Mouse (Mus musculus): Measurements from ENCODE around the gene Cdc42bpb. TPM values are rescaled to one million over a fixed set of nuclear protein-coding genes. Genes with fewer than 3 reads are reported as not detected.

The Cdc42bpb gene
- total and polyA plus RNA-seq, 2 experiments = 19.5 to 122 TPM

- Histone ChIP-seq H3K9ac (ENCODE audit: low read depth, low read length) (no peak overlapping the region), H3K4me3 (ENCODE audit: insufficient read depth, low read depth, low read length) (no peak overlapping the region), H3K27me3 (ENCODE audit: control insufficient read depth, insufficient read depth, low read length) (no peaks in the 10 kb centered on the region), H3K4me1 (ENCODE audit: control insufficient read depth, insufficient read depth, low read length) (no peaks in the 10 kb centered on the region), H3K79me2 (ENCODE audit: control insufficient read depth, insufficient read depth, low read length) (no peaks in the 10 kb centered on the region), H3K27ac (replicated peaks; ENCODE audit: insufficient read depth, low read depth, low read length) (no peak overlapping the region), H3K36me3 (ENCODE audit: control insufficient read depth, insufficient read depth, low read length) (peaks cover 30% of the 10 kb centered on the region)
- TF ChIP-seq POLR2A (IDR thresholded peaks at IDR 0.05; ENCODE audit: extremely low read depth, insufficient read depth, low read length) (no peak), CTCF (IDR thresholded peaks at IDR 0.05; ENCODE audit: low read depth, low read length) (no peak)
- no peak for DNase-seq (ENCODE audit: extremely low read depth, low read depth, low spot score)
- WGBS = 93% methylated on average over 14 of the region's 14 CpGs
Observed at GRCm38 (mm10) chr12:111302018-111302345, 75.5 kb downstream of the Cdc42bpb start.

DNA sequence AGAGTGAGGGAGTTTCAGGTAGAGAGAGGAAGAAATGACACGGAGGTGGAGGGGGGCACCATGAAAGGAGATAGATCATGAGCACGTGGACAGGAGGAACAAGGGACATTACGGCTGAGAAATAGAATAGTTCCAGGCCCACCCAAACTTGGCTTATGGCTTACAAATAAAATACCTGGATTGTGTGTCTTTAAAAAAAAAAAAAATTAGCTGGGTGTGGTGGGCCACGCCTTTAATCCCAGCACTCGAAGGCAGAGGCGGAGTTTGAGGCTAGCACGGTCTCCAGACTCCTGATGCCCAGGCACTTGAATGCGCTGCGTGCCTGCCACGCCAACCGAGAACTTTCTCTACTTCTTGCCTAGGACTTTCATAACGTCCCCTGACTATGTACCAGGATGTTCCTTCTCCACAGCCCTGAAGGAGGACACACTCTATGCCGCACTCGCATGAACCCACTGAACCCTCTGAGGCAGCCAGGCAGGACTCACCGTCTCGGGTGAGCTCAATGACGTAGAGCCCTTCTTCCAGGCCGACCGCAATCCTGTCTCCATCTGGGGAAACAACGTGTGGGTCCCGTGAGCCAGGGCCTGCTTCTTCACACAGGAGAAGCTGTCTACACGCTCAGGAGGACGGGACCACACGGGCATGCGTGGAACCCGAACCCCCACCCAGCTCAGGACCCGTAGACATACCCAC is 76.0 kb downstream of the Cdc42bpb start:
- Histone ChIP-seq H3K36me3 (ENCODE audit: control insufficient read depth, insufficient read depth, low read length) (peaks cover 33% of the 10 kb centered on the region), H3K27me3 (ENCODE audit: control insufficient read depth, insufficient read depth, low read length) (no peaks in the 10 kb centered on the region)
- WGBS = 96% methylated on average over 27 of the region's 27 CpGs

GRCm38 (mm10) chr12:111293025-111293424 is 84.5 kb downstream of the Cdc42bpb start:
- no peak overlapping the region for H3K27ac ChIP-seq (replicated peaks; ENCODE audit: insufficient read depth, low read depth, low read length)
- 85% methylated on average over 12 of the region's 12 CpGs for WGBS
- DNase-seq (ENCODE audit: extremely low read depth, low read depth, low spot score) = no peak
- TF ChIP-seq POLR2A (IDR thresholded peaks at IDR 0.05; ENCODE audit: extremely low read depth, insufficient read depth, low read length) = no peak
- no peak for TF ChIP-seq CTCF (IDR thresholded peaks at IDR 0.05; ENCODE audit: low read depth, low read length)
- no peaks in the 10 kb centered on the region for H3K27me3 ChIP-seq (ENCODE audit: control insufficient read depth, insufficient read depth, low read length)
- no peak overlapping the region for H3K9ac ChIP-seq (ENCODE audit: low read depth, low read length)
- peaks cover 26% of the 10 kb centered on the region for H3K36me3 ChIP-seq (ENCODE audit: control insufficient read depth, insufficient read depth, low read length)
- no peak overlapping the region for H3K4me3 ChIP-seq (ENCODE audit: insufficient read depth, low read depth, low read length)
- H3K4me1 ChIP-seq (ENCODE audit: control insufficient read depth, insufficient read depth, low read length) = no peaks in the 10 kb centered on the region
- H3K79me2 ChIP-seq (ENCODE audit: control insufficient read depth, insufficient read depth, low read length) = no peaks in the 10 kb centered on the region

More for the DNA sequence above, 76.0 kb downstream of the Cdc42bpb start:
- no peak overlapping the region for H3K4me3 ChIP-seq (ENCODE audit: insufficient read depth, low read depth, low read length)
- TF ChIP-seq POLR2A (IDR thresholded peaks at IDR 0.05; ENCODE audit: extremely low read depth, insufficient read depth, low read length) = no peak
- no peak for TF ChIP-seq CTCF (IDR thresholded peaks at IDR 0.05; ENCODE audit: low read depth, low read length)
- no peak overlapping the region for H3K27ac ChIP-seq (replicated peaks; ENCODE audit: insufficient read depth, low read depth, low read length)
- DNase-seq (ENCODE audit: extremely low read depth, low read depth, low spot score) = no peak
- H3K9ac ChIP-seq (ENCODE audit: low read depth, low read length) = no peak overlapping the region
- H3K79me2 ChIP-seq (ENCODE audit: control insufficient read depth, insufficient read depth, low read length) = no peaks in the 10 kb centered on the region
- no peaks in the 10 kb centered on the region for H3K4me1 ChIP-seq (ENCODE audit: control insufficient read depth, insufficient read depth, low read length)

GRCm38 (mm10) chr12:111284532-111284931 is 93.0 kb downstream of the Cdc42bpb start:
- Histone ChIP-seq H3K4me3 (ENCODE audit: insufficient read depth, low read depth, low read length) (no peak overlapping the region), H3K36me3 (ENCODE audit: control insufficient read depth, insufficient read depth, low read length) (no peaks in the 10 kb centered on the region), H3K9ac (ENCODE audit: low read depth, low read length) (no peak overlapping the region), H3K79me2 (ENCODE audit: control insufficient read depth, insufficient read depth, low read length) (no peaks in the 10 kb centered on the region), H3K4me1 (ENCODE audit: control insufficient read depth, insufficient read depth, low read length) (no peaks in the 10 kb centered on the region), H3K27ac (replicated peaks; ENCODE audit: insufficient read depth, low read depth, low read length) (no peak overlapping the region), H3K27me3 (ENCODE audit: control insufficient read depth, insufficient read depth, low read length) (no peaks in the 10 kb centered on the region)
- WGBS = 34% methylated on average over 10 of the region's 10 CpGs
- no peak for DNase-seq (ENCODE audit: extremely low read depth, low read depth, low spot score)
- no peak for TF ChIP-seq POLR2A (IDR thresholded peaks at IDR 0.05; ENCODE audit: extremely low read depth, insufficient read depth, low read length)
- no peak for TF ChIP-seq CTCF (IDR thresholded peaks at IDR 0.05; ENCODE audit: low read depth, low read length)

GRCm38 (mm10) chr12:111283573-111283972 is 93.9 kb downstream of the Cdc42bpb start:
- Histone ChIP-seq H3K9ac (ENCODE audit: low read depth, low read length) (no peak overlapping the region), H3K36me3 (ENCODE audit: control insufficient read depth, insufficient read depth, low read length) (no peaks in the 10 kb centered on the region), H3K27ac (replicated peaks; ENCODE audit: insufficient read depth, low read depth, low read length) (no peak overlapping the region), H3K79me2 (ENCODE audit: control insufficient read depth, insufficient read depth, low read length) (no peaks in the 10 kb centered on the region), H3K4me1 (ENCODE audit: control insufficient read depth, insufficient read depth, low read length) (no peaks in the 10 kb centered on the region), H3K4me3 (ENCODE audit: insufficient read depth, low read depth, low read length) (no peak overlapping the region), H3K27me3 (ENCODE audit: control insufficient read depth, insufficient read depth, low read length) (no peaks in the 10 kb centered on the region)
- WGBS = 89% methylated on average over 4 of the region's 4 CpGs
- DNase-seq (ENCODE audit: extremely low read depth, low read depth, low spot score) = no peak
- no peak for TF ChIP-seq CTCF (IDR thresholded peaks at IDR 0.05; ENCODE audit: low read depth, low read length)
- no peak for TF ChIP-seq POLR2A (IDR thresholded peaks at IDR 0.05; ENCODE audit: extremely low read depth, insufficient read depth, low read length)

DNA sequence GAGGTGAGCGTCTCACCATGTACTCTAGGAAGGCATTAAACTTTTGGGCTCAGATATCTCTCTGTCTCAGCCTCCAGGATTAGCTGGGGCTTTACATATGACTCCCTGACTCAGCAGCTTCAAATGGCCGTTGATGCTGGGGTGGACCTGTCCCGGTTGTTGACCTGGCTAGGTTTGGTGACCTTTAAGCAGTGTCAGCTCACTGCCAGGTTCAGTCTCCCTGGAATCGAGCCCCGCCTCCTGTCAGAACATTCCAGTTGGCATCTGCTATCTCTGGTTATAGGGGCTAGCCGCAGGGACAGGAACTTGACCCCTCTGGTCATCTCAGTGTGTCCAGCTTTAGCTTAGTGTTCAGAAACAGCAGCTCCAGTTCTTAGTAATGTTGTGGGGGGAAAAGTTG is 101.1 kb downstream of the Cdc42bpb start:
- DNase-seq (ENCODE audit: extremely low read depth, low read depth, low spot score) = peak; percentile 71
- no peak overlapping the region for H3K27ac ChIP-seq (replicated peaks; ENCODE audit: insufficient read depth, low read depth, low read length)
- no peak for TF ChIP-seq CTCF (IDR thresholded peaks at IDR 0.05; ENCODE audit: low read depth, low read length)
- no peak for TF ChIP-seq POLR2A (IDR thresholded peaks at IDR 0.05; ENCODE audit: extremely low read depth, insufficient read depth, low read length)
- H3K36me3 ChIP-seq (ENCODE audit: control insufficient read depth, insufficient read depth, low read length) = no peaks in the 10 kb centered on the region
- peaks cover 19% of the 10 kb centered on the region for H3K4me1 ChIP-seq (ENCODE audit: control insufficient read depth, insufficient read depth, low read length)
- no peak overlapping the region for H3K4me3 ChIP-seq (ENCODE audit: insufficient read depth, low read depth, low read length)
- H3K79me2 ChIP-seq (ENCODE audit: control insufficient read depth, insufficient read depth, low read length) = no peaks in the 10 kb centered on the region
- H3K27me3 ChIP-seq (ENCODE audit: control insufficient read depth, insufficient read depth, low read length) = peaks cover 27% of the 10 kb centered on the region
- no peak overlapping the region for H3K9ac ChIP-seq (ENCODE audit: low read depth, low read length)
- WGBS = 23% methylated on average over 6 of the region's 6 CpGs

Measured in liver, adult 2 months (tissue).